Mouse (Mus musculus) R1 (cell line): ENCODE results near the gene Actn3.
A peak's percentile ranks its signal among the peaks of the same experiment; 100 is the strongest.

Experiments used
- DNase-seq: peaks from one replicate; pipeline ENCODE4 v3.0.0-alpha.2; 2018; ENCODE audit warnings: low read depth, low spot score

Gene Actn3

GRCm38 (mm10) chr19:4863048-4863447 is 14.7 kb downstream of the Actn3 start:
- DNase-seq: no peak

- DNase-seq: no peak
Observed at GRCm38 (mm10) chr19:4859081-4859480, 18.6 kb downstream of the Actn3 start.

GRCm38 (mm10) chr19:4855951-4856350 is 21.8 kb downstream of the Actn3 start:
- no peak for DNase-seq

- no peak for DNase-seq
Observed at GRCm38 (mm10) chr19:4855470-4855820, 22.3 kb downstream of the Actn3 start.

- DNase-seq: peak; percentile 83
Observed at GRCm38 (mm10) chr19:4854552-4855469, 22.9 kb downstream of the Actn3 start, which contains the start of gene Ctsf. Gene Ctsf, plus strand, starts transcription at chr19:4855130.

GRCm38 (mm10) chr19:4850281-4850680 is 27.4 kb downstream of the Actn3 start:
- peak; percentile 74 for DNase-seq

- DNase-seq: peak; percentile 92
Observed at GRCm38 (mm10) chr19:4849800-4850199, 27.9 kb downstream of the Actn3 start.

- DNase-seq: peak; percentile 72
Observed at GRCm38 (mm10) chr19:4847490-4847889, 30.2 kb downstream of the Actn3 start.

GRCm38 (mm10) chr19:4845846-4846245 is 31.9 kb downstream of the Actn3 start:
- DNase-seq: no peak

- no peak for DNase-seq
Observed at GRCm38 (mm10) chr19:4842611-4843010, 35.1 kb downstream of the Actn3 start.

GRCm38 (mm10) chr19:4840848-4841247 is 36.9 kb downstream of the Actn3 start:
- no peak for DNase-seq

GRCm38 (mm10) chr19:4839149-4839548 is 38.6 kb downstream of the Actn3 start, which contains the start of the genes Ccs and Ccdc87:
Gene Ccs, minus strand, starts transcription at chr19:4839332.
Gene Ccdc87, plus strand, starts transcription at chr19:4839366.
- DNase-seq: peak; percentile 98

- no peak for DNase-seq
Observed at GRCm38 (mm10) chr19:4838526-4839140, 39.1 kb downstream of the Actn3 start.

GRCm38 (mm10) chr19:4837049-4837448 is 40.7 kb downstream of the Actn3 start:
- no peak for DNase-seq

- DNase-seq: peak; percentile 66
Observed at GRCm38 (mm10) chr19:4836096-4836495, 41.6 kb downstream of the Actn3 start.

GRCm38 (mm10) chr19:4833977-4834376 is 43.7 kb downstream of the Actn3 start:
- DNase-seq: no peak

GRCm38 (mm10) chr19:4829156-4829555 is 48.6 kb downstream of the Actn3 start:
- DNase-seq: no peak

- peak; percentile 90 for DNase-seq
Observed at GRCm38 (mm10) chr19:4828444-4829114, 49.1 kb downstream of the Actn3 start.

- DNase-seq: no peak
Observed at GRCm38 (mm10) chr19:4820678-4821303, 56.9 kb downstream of the Actn3 start.

GRCm38 (mm10) chr19:4817182-4817835 is 60.4 kb downstream of the Actn3 start:
- DNase-seq: peak; percentile 75

GRCm38 (mm10) chr19:4813015-4813414 is 64.7 kb downstream of the Actn3 start:
- DNase-seq: peak; percentile 88
